Mouse (Mus musculus) ES-Bruce4 (cell line): Measurements from ENCODE around the gene Iars2. TPM values are rescaled to one million over a fixed set of nuclear protein-coding genes. Genes with fewer than 3 reads are reported as not detected.

Experiments used
- H3K27ac ChIP-seq: 2 replicates; pipeline ENCODE4 v1.5.1; 2012; ENCODE audit warnings: low read length, inconsistent platforms; ENCODE audit not compliant: insufficient read depth
- H3K27me3 ChIP-seq: 2 replicates; pipeline ENCODE4 v1.6.1; 2012; ENCODE audit warnings: mild to moderate bottlenecking, low read length, inconsistent platforms; ENCODE audit not compliant: control insufficient read depth, poor library complexity, insufficient read depth, severe bottlenecking
- H3K36me3 ChIP-seq: 2 replicates; pipeline ENCODE4 v1.6.1; 2012; ENCODE audit warnings: inconsistent platforms, mild to moderate bottlenecking, low read length, moderate library complexity; ENCODE audit not compliant: control insufficient read depth, poor library complexity, insufficient read depth, severe bottlenecking
- H3K4me1 ChIP-seq: one replicate; pipeline ENCODE4 v1.8.1; 2011; ENCODE audit warnings: low read length; ENCODE audit not compliant: control insufficient read depth, insufficient read depth
- H3K4me3 ChIP-seq: 2 replicates; pipeline ENCODE4 v1.5.1; 2011; ENCODE audit warnings: low read depth, mild to moderate bottlenecking, low read length
- H3K9ac ChIP-seq: 2 replicates; pipeline ENCODE4 v1.6.1; 2012; ENCODE audit warnings: low read depth, mild to moderate bottlenecking, inconsistent platforms; ENCODE audit not compliant: poor library complexity, severe bottlenecking
- H3K9me3 ChIP-seq: replicated peaks from 2 replicates; pipeline ENCODE4 v1.6.1; 2012; ENCODE audit warnings: mild to moderate bottlenecking, low read length, inconsistent platforms; ENCODE audit not compliant: control insufficient read depth, poor library complexity, insufficient read depth, severe bottlenecking
- CTCF ChIP-seq: IDR thresholded peaks from one replicate; pipeline ENCODE4 v1.8.1; 2011; ENCODE audit warnings: low read depth, low read length
- EP300 ChIP-seq: IDR thresholded peaks from 2 replicates; pipeline ENCODE4 v1.6.1; 2011; ENCODE audit warnings: low read depth, low read length; ENCODE audit not compliant: insufficient read depth
- POLR2A ChIP-seq: IDR thresholded peaks from one replicate; pipeline ENCODE4 v1.8.1; 2011; ENCODE audit warnings: low read length; ENCODE audit not compliant: insufficient read depth
- polyA plus RNA-seq: library from polyadenylated mRNA; stranded (reverse); fragments of >200 nt; gene quantifications from 2 replicates; pipeline ENCODE4 v1.2.4, GENCODE M21; 2011; ENCODE audit warnings: low read depth; ENCODE audit not compliant: missing spikeins, insufficient read depth, insufficient read length

Gene Iars2
- polyA plus RNA-seq, 1 experiment: 55.5 TPM

- Histone ChIP-seq H3K27me3 (no peaks in the 10 kb centered on the region), H3K27ac (no peak overlapping the region), H3K9ac (no peak overlapping the region), H3K36me3 (peaks cover 10% of the 10 kb centered on the region), H3K4me3 (no peak overlapping the region), H3K9me3 (no peaks in the 10 kb centered on the region), H3K4me1 (no peaks in the 10 kb centered on the region)
- TF ChIP-seq POLR2A (no peak), CTCF (no peak), EP300 (no peak)
Measured at GRCm38 (mm10) chr1:185342441-185342840, 13.2 kb upstream of the Iars2 start.

GRCm38 (mm10) chr1:185336535-185336934 lies 7.3 kb upstream of the Iars2 start:
- H3K9me3 ChIP-seq: no peaks in the 10 kb centered on the region
- no peak overlapping the region for H3K4me3 ChIP-seq
- H3K27me3 ChIP-seq: no peaks in the 10 kb centered on the region
- 0 out of 2 replicates have a peak, but pooled peaks cover 2% of the 10 kb centered on the region for H3K36me3 ChIP-seq
- no peaks in the 10 kb centered on the region for H3K4me1 ChIP-seq
- H3K27ac ChIP-seq: no peak overlapping the region
- H3K9ac ChIP-seq: no peak overlapping the region
- TF ChIP-seq EP300: no peak
- no peak for TF ChIP-seq CTCF
- TF ChIP-seq POLR2A: no peak

GRCm38 (mm10) chr1:185335231-185335765 lies 6.1 kb upstream of the Iars2 start:
- Histone ChIP-seq H3K4me3 (no peak overlapping the region), H3K27ac (no peak overlapping the region), H3K4me1 (no peaks in the 10 kb centered on the region), H3K27me3 (no peaks in the 10 kb centered on the region), H3K9ac (no peak overlapping the region), H3K9me3 (no peaks in the 10 kb centered on the region), H3K36me3 (0 out of 2 replicates have a peak, but pooled peaks cover 2% of the 10 kb centered on the region)
- TF ChIP-seq POLR2A (no peak), CTCF (no peak), EP300 (no peak)

- Histone ChIP-seq H3K27ac (no peak overlapping the region), H3K9ac (no peak overlapping the region), H3K36me3 (0 out of 2 replicates have a peak, but pooled peaks cover 2% of the 10 kb centered on the region), H3K9me3 (no peaks in the 10 kb centered on the region), H3K27me3 (no peaks in the 10 kb centered on the region), H3K4me3 (no peak overlapping the region), H3K4me1 (no peaks in the 10 kb centered on the region)
- TF ChIP-seq EP300 (no peak), CTCF (no peak), POLR2A (no peak)
Measured at GRCm38 (mm10) chr1:185334136-185334535, 4.9 kb upstream of the Iars2 start.

GRCm38 (mm10) chr1:185333651-185334050 lies 4.5 kb upstream of the Iars2 start:
- no peak overlapping the region for H3K9ac ChIP-seq
- no peaks in the 10 kb centered on the region for H3K36me3 ChIP-seq
- H3K4me3 ChIP-seq: no peak overlapping the region
- no peaks in the 10 kb centered on the region for H3K4me1 ChIP-seq
- no peaks in the 10 kb centered on the region for H3K27me3 ChIP-seq
- no peak overlapping the region for H3K27ac ChIP-seq
- TF ChIP-seq EP300: no peak
- TF ChIP-seq CTCF: no peak
- no peak for TF ChIP-seq POLR2A
- H3K9me3 ChIP-seq: no peaks in the 10 kb centered on the region

- Histone ChIP-seq H3K9ac (peak within 1 kb of the TSS; percentile 43), H3K36me3 (no peaks in the 10 kb centered on the region), H3K4me1 (no peaks in the 10 kb centered on the region), H3K4me3 (peak within 1 kb of the TSS; percentile 74), H3K27ac (0 out of 2 replicates have a peak within 1 kb of the TSS, but pooled peaks have one; percentile 41), H3K27me3 (no peaks in the 10 kb centered on the region), H3K9me3 (no peaks in the 10 kb centered on the region; the same call in 1 of the 2 replicates)
- TF ChIP-seq EP300: no peak
- TF ChIP-seq CTCF: no peak
- peak; percentile 31 for TF ChIP-seq POLR2A
Measured at GRCm38 (mm10) chr1:185331983-185332430, 2.8 kb upstream of the Iars2 start, which contains the start of gene Bpnt1. Bpnt1 (plus strand) TSS chr1:185332149.
